Mouse (Mus musculus) brain, adult 2 months (tissue): ENCODE measurements around the gene Mapkap1.

Experiments
- DNase-seq: peaks from one replicate; pipeline ENCODE4 v3.0.0; 2011; ENCODE audit warnings: low read depth, low spot score

The Mapkap1 gene

DNA sequence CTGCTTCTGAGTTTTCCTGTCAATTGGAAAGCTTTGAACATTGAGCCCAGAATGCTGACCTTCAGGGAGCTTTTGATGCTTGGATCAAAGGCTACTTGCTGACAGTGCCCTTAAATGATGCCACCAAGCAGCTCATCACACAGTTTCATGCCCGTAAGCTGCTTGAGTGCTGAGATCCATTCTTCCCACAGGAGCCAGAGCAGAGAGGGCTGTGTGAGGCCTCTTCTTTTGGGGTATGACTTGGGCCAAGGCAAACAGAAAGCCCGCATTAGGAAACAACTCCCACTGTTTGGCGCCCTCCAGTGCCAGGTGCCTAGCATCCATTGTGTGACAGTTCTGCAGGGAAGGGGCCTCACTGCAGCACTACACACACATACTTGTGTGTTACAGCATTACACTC is 123.5 kb downstream of the Mapkap1 start:
- peak; percentile 46 for DNase-seq

DNA sequence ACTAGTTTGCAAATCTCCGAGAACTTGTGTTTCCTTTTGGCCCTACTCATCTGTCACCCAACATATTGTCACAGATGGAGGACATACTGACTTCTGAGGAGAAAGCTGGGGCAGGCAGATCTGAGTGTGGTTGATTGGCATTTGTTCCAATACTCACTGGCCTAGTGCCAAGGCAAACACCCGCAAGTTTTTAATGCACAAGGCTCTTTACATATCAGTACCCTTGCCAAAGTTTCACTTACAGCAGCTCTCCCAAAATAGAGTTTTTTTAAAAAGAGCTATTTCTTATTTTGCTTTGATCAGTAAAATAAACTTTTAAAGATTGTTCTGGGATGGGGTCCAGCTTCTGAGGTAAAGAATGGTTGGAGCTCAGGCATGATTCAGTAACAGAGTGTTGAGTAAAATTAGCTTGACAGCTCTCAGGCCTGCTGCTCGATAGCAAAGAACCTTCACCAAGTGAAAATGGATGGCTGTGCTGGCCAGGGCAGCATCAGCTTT is 125.3 kb downstream of the Mapkap1 start:
- peak; percentile 69 for DNase-seq

DNA sequence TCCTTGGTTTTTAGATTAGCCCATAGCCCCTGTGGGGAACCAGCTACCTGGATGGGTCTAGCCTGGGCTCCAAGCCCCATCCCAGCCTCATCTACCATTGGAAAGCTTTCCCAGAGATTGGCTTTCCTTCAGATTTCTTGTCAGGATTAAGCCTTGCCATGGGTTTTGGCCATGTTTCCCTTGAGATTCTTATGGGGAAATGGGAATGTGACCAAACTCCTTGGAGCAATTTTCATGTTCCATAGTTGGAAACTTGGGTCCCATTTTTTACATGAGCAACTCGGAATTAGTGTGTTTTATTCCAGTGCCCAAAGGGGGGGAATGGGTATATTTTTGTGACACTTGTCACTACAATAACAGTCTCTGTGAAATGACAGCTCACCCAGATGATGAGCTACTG is 125.8 kb downstream of the Mapkap1 start:
- DNase-seq: no peak

DNA sequence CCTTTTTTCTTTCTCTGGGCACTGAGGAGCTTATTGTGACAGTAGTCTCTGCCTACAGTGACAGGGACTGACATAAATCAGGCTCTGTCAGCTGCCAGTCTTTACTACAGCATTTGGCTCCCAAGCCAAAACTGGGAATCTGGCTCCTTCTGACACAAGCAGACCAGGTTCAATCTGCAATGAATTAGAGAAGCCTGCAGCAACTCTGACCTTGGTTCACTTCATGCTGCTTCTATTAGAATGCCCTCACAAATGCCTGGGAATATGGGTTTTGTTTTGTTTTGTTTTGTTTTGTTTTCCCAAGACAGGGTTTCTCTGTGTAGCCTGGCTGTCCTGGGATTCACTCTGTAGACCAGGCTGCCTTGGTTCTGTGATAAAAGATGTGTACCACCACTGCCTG is 126.7 kb downstream of the Mapkap1 start:
- peak; percentile 60 for DNase-seq

DNA sequence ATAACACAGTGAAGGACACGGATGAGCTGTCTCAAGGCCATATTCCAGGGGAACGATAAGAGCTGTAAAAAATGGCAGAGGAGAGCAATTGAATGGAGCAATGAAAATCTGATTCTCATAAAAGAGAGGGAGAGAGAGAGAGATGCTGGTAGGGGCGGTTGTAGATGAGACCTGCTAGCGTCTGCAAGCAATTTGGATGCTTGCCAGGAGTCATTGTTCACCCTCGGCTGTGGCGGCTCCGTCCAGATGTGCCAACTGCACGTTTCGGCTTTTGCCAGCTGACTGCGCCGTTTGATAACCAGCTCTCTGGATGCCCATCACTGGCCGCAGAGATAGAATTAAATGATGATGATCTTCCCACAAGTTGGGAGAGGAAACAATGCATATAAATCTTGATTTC is 128.4 kb downstream of the Mapkap1 start:
- DNase-seq: peak; percentile 66

DNA sequence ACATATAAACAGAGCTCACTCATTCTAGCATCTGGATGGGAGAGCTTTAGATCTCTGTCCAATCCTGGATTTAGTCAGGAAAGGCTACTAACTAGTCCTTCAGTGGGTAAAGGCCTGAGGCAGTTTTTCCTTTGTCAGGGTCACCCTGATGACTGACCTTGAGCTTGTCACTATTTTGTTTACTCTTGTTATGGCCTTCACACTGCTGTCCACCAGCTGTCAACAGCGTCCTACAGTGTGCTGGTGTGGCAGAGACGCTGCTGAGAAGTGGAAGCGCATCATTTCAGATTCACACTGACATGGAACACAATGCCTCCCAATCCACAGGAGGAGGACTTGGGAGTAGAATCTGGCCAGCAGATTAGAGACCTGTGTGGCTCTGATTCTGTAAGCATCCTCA is 130.8 kb downstream of the Mapkap1 start:
- no peak for DNase-seq

DNA sequence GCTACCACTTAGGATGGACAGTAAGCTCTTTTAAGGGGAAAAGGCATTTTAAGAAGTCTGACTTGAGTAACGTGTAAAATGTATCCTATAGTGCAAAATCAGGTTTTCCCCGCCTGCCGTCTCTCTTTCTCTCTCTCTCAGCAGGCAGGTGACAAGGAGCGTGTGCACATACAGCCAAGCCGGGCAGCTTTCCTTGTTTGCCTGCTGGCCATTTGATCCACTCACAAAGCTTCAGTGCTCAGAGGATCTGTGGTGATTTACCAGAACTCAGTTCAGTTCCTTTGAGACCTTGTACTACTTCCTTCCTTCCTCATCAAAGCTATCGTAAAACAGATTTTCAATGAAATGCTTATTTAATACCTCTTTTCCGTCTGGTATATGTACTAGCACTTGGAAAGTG is 137.0 kb downstream of the Mapkap1 start:
- no peak for DNase-seq

DNA sequence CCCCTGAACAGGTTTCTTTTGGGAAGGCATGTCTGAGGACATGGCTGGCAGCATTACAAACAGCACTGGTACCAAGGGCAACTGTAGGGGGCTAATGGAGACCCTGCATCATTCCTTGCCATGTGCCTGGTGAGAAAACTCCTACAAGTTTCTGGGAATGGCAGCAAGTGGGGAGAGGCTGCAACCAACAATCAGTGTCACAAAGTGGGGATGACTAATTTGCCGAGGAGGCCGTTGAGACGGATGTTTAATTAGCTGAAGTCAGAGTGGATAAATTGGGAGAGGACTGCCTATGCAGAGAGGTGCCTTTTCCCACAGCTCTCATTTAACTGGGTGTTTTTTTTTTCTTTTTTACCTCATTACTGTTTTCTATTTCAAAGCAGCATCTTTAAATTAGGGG is 137.4 kb downstream of the Mapkap1 start:
- peak; percentile 71 for DNase-seq

DNA sequence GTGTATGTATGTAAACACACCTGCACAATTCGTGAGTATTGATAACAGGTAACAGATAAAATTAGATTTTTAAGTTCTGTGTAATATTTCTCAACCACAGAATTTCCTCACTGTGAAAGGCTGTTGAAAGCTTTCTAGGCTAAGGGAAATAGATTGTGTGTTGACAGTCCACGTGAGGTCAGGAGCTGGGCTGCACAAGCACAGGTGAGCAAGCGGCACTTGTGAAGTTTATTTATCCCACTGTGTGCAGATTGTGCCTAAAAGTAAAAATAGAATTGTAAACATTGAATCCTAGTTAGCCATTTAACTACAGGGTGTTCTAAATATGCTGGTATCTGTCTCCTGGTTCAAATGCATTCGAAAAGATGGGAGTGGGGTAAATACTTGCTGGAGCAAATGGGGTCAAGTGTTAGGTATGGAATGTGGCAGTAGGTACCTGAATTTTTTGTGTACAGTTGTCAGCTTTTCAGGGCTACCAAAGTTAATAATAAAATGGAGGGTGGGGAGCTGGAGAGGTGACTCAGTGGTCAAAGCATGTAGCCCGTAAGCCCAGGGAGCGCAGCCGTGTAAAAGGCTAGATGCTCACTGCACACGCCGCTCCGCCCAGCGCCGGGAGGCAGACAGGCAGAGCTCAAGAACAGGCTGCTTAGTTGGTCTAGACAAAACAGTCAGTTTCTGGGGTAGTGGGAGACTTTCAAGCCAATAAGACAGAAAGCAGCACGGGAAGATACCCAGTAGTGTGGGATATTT is 138.2 kb downstream of the Mapkap1 start:
- no peak for DNase-seq

DNA sequence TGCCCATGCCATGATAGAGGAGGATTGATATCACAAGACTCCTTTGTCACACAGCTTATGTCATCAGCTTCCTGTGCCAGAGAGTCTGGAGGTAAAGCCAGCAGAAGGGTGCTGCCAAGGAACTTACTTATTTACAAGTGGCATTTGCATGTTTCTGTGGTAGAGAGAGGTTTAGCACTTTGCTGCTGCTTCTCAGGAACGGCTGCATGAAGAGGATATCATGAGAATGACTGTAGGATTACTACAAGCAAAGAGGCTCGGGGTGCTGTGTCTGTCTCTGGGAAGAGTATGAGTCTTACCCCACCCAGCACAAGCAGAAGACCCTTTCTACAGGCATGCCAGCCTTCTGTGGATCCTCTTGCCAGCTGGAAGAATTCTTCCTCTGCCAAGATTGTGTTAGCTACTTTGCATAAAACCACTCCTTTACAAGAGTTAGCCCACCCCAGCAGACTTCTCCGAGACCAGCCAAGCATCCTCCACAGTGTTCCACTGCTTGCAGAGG is 139.7 kb downstream of the Mapkap1 start:
- peak; percentile 79 for DNase-seq

DNA sequence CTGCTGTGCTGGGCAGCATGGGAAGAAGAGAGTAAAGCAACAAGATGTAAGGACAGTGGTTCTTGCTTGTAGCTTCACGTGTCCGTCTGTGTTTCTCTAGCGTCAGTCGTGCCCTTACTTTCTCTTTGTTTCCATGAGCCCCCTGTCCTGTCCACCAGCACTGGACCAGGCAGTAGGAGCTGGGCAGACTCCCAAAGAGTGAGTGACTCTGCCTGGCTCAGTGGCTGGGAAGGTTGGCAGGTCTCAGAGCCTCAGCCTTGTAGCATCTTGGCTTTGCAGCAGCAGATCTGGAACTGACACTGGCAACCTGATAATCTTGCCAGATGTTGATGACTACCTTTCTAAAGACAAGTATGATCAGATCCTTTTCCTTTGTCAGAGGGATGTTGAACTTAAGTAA is 140.9 kb downstream of the Mapkap1 start:
- DNase-seq: no peak

DNA sequence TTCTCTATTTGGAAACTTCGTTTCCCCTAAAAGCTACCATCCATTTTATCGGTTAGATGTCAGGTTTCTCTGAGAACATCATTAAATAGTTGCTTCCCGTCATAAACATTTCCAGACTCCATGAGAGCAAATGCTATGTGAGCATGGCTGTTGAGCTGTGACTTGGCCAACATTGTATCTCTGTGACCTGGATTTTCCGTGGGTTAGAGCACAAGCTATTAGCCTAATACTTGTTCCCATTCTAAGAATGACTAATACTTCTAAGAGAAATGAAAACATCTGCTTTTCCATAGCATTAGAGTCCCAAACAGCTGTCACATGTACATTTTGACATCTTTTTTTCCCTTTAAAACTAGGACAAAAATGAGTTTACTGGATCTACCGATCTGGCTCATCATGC is 142.4 kb downstream of the Mapkap1 start:
- DNase-seq: no peak

DNA sequence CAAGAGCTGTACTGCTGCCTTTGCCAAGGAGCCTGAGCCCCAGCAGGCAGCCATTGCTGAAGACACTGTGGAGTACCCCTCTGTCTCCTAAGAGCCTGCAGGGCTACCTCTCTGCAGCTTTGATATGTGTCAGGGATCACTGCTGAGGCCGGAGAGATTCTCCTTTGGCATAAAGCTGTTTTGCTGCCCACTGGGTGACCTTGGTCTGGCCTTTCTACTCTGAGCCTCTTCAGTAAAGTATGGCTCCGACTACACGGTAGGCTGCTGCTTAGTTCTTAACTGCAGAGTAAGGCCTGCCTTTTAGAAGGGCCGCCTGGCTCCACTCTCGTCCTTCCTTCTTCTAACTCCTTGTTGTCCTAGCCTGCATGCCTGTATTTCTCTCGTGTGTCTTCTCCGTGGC is 142.9 kb downstream of the Mapkap1 start:
- DNase-seq: no peak

DNA sequence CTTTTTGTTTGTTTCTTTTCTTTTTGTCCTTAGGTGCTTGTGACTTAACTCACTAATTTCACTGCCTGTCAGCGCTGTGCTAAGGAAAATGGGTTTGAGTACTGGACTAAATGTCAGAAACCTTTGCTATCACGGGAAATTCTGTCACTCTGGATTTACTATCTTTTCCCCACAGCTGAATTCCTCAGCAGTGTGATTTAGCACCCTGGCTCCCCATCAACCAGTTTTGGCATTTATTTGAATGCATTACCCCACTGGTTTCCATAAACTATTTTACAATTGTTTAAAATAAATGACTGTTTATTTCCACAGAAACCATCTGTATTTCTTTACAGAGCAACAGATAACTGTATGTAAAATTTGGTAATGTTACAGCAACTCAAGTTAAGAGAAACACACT is 146.2 kb downstream of the Mapkap1 start:
- no peak for DNase-seq

DNA sequence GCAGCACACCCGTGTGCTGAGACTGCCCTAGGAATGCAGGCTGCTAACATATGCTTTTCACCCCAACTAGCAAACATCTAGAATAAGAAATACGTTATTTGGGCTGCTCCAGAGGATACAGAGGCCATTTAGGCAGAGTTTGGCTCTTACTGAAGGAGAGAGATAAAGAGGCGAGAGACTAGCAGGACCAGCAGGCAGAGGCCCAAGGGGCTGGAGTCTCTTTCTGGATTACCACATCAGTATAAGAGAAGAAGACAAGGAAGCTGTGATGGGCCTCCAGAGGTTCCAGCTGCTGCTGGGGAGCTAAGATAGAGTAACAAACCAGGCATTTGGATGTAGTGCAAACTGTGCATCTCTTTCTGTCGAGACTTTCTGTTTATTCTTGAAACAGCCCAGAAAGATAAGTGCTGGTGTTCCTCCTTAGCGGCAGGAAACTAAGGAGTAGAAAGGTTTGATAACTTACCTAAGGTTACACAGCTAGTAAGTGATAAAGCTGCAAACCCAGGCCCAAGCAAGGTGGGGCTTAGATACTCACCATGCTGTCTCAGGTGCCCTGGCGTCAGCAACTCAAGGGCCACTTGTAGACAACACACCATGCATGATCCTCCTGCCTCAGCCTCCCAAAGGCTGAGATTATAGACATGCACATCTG is 147.1 kb downstream of the Mapkap1 start:
- no peak for DNase-seq

DNA sequence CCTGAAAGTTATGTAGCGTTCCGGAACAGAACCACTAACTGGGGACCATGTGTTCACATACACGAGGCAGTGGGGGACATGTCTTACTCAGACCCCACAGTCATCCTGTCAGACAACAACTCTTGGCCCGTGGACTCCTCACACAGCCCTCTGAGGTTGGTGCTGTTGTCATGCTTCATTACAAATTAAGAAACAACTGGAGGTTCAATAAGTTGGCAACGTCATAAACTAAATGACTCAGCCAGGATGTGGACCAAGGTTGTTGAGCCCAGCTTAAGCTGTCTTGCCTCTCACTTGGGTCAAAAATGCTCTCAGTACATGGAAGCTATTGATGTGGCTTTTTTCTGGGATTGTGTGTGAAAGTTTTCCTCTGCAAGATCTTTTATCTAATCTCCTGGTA is 153.6 kb downstream of the Mapkap1 start:
- DNase-seq: no peak

DNA sequence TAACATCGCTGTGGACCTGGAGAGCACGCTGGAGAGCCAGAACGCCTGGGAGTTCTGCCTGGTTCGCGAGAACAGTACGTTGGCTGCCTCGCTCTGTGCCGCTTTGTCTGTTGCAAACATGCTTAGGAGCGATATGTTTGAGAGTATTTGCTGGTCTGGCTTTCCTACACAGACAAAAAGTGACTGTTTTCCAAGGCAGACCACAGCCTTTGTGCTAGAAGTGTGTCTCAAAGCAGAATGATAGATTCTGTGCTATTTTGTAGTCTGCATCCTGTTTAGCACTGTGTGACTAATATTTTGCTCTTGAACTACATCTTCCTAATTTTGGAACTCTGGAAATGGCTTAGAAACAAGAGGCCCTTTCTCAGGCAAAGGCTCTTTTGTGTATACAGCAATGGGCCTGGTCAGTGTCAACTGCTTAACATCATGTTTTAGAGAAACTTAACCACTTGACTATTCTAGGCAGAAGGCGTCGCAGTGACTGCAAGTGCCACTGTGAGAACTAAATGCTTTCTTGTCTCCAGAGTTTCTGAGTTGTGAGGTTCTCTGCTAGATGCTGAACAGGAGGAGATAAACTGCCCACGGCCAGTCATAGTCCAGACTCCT is 156.6 kb downstream of the Mapkap1 start:
- peak; percentile 37 for DNase-seq

DNA sequence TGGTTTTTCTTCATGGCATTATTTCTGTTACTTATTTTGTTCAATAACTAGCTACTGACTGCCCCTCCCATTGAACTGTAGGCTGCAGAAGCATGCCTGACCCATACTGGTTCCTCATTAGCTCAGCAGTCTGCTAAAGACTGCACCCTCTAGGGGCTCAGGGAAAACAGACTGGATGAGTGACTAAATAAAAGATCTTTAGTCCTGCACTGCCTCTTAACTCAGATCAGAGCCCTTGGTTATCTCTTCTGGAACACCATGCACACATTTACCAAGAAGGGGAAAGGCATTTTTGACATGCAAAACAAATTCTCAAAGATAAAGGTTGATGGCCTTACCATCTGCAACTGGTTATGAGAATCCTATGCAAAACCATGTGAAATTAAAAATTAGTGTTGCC is 157.3 kb downstream of the Mapkap1 start:
- DNase-seq: no peak

DNA sequence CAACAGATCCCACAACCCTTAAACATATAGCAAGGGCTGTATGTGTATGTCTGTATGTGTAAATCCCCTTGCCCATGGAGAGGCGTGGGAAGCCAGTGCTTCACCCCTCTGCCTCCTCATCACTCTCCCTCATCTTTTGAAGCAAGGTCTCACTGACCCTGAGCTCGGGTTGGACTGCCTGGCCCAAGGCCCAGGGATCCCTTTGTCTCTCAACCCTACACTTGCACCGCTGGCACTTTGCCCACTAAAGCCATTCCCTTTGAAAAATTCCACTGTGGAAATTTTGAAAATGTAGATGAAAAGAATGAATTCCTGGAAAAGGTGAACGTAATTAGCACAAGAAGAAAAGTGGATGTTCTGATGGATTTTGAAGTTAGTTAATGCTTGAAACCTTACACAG is 159.6 kb downstream of the Mapkap1 start:
- DNase-seq: no peak

DNA sequence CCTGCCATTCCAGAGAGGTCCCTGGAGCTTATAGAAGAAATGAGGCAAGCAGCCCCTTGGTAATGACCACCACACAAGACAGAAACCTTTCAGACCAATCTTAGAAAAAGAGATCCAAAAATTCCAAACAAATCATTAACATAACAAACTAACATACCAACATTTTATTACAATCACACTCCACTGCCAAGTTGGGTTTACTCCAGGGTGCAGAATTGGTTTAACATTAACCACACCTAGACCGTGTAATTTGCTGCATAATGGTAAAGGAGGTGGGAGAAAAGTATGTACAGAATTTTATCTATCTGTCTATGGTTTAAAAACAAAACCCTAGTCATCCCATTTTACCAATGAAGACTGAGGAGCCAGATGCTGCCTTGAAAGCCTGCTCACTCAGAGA is 160.0 kb downstream of the Mapkap1 start:
- DNase-seq: no peak

DNA sequence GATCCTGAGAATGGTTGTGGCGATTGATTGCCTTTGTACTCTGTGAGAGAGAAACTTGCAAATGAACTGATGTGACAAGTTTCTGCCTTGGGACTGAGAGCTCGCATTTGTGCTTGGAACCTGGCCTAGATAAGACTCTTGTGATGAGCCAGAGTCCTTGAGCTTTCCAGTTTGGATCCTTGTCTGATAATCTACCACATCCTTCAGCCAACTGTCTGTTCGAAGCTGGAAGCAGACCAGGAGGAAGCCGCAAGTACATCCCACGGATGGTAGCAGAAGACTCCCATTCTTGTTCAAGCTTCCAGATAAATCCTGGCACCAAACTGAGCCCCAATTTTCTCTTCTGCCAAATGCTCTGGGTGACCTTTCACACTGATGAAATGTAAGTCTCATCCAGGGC is 162.6 kb downstream of the Mapkap1 start:
- DNase-seq: peak; percentile 83

DNA sequence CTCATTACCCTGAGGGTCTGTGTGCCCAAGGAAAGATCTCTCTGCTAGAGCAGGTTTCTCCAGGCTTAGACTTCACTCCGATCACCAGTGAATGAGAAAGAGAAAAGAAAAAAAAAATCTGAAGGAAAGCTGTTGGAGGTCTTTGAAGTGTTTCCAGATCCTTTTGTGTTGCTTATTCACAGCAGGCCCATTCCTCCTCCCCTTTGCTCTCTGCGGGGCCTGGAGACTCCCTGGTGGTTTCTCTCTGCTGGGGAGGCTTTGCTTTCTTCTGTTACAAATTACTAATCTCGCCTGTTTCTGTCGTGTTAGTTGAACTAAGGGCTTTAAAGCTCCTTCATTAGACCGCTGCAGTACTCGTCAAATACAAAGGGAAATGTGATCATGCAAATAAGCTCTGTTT is 163.8 kb downstream of the Mapkap1 start:
- DNase-seq: peak; percentile 53

DNA sequence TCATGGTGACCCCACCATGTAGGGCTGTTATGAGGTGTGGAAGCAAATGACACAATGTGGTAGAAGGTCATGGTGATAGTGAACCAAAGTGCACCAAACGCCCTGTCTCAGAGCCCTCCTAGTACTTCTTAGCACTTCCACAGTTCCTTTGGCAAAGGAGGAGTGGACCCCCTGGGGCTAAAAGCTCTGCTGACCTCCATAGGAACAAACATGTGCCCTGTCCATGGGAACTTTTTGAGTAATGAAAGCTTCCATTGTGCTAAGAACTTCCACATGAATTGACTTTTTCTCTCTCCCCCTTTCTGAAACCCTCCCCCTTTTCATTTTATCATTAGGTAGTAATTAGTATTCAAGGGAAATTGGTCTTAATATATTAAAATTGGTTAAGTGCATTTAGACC is 164.5 kb downstream of the Mapkap1 start:
- DNase-seq: no peak
